In the genomic region with DNA sequence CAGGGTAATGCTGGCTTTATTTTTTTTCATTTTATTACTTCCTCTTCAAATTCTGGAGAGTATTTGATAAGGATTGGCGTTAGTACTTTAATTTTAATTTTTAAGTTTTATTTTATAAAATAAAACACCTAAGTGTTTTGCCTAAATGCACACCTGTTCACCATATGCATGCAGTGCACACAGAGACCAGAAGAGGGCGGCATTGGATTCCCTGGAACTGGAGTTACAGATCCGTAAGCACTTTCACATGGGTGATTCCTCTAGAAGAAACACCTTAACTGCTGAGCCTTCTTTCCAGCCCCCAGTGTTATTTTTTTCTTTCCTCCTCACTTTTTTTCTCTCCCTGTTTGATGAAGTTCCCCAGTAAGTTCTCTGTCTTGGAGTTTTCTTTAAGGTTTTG, we compare ENCODE assay signal across 10 mouse cellular contexts. TPM values are rescaled to one million over a fixed set of nuclear protein-coding genes. Genes with fewer than 3 reads are reported as not detected.
A peak's percentile ranks its signal among the peaks of the same experiment; 100 is the strongest.
DNase-seq lines count a peak whose midpoint lies in the region; ATAC-seq lines count a peak whose summit lies in the region.
"Had no signal": no experiment of that assay in that cellular context is flagged by ENCODE, and none has a peak within 500 bp of the region (broad histone marks: within the 10 kb centered on the region; RNA-seq: fewer than 3 reads in every experiment).

No protein-coding gene starts in this region.

- no peaks in the 10 kb centered on the region for H3K36me3 ChIP-seq in kidney, embryonic 16.5 days (ENCODE audit: insufficient read depth, low read length)
- H3K36me3 ChIP-seq in embryonic facial prominence, embryonic 11.5 days (replicated peaks; ENCODE audit: control insufficient read depth, insufficient read depth, low read depth, low read length) = no peaks in the 10 kb centered on the region
- no peaks in the 10 kb centered on the region for H3K36me3 ChIP-seq in heart, embryonic 12.5 days
- H3K36me3 ChIP-seq: hindbrain, embryonic 15.5 days had no signal

- no peak overlapping the region for H3K27ac ChIP-seq in kidney, embryonic 16.5 days (ENCODE audit: low read length)
- H3K27ac ChIP-seq in embryonic facial prominence, embryonic 11.5 days (replicated peaks; ENCODE audit: low read depth, low read length) = no peak overlapping the region
- H3K27ac ChIP-seq in heart, embryonic 12.5 days (ENCODE audit: poor library complexity, severe bottlenecking) = no peak overlapping the region
- H3K27ac ChIP-seq: hindbrain, embryonic 15.5 days had no signal

- no peaks in the 10 kb centered on the region for H3K27me3 ChIP-seq in kidney, embryonic 16.5 days (ENCODE audit: insufficient read depth, low read length)
- no peaks in the 10 kb centered on the region for H3K27me3 ChIP-seq in embryonic facial prominence, embryonic 11.5 days (ENCODE audit: control insufficient read depth, insufficient read depth, low read length)
- H3K27me3 ChIP-seq in heart, embryonic 12.5 days (replicated peaks) = no peaks in the 10 kb centered on the region
- H3K27me3 ChIP-seq: hindbrain, embryonic 15.5 days had no signal

- no peak overlapping the region for H3K4me2 ChIP-seq in kidney, embryonic 16.5 days (replicated peaks; ENCODE audit: low read depth, low read length)
- H3K4me2 ChIP-seq in embryonic facial prominence, embryonic 11.5 days (ENCODE audit: low read depth, low read length) = no peak overlapping the region
- no peak overlapping the region for H3K4me2 ChIP-seq in heart, embryonic 12.5 days
- H3K4me2 ChIP-seq: hindbrain, embryonic 15.5 days had no signal

- H3K9me3 ChIP-seq in kidney, embryonic 16.5 days (ENCODE audit: low read length) = no peaks in the 10 kb centered on the region
- no peaks in the 10 kb centered on the region for H3K9me3 ChIP-seq in embryonic facial prominence, embryonic 11.5 days (replicated peaks; ENCODE audit: control insufficient read depth, low read length)
- H3K9me3 ChIP-seq in heart, embryonic 12.5 days (replicated peaks) = no peaks in the 10 kb centered on the region
- H3K9me3 ChIP-seq: hindbrain, embryonic 15.5 days had no signal

- ATAC-seq in kidney, embryonic 16.5 days (ENCODE audit: low FRiP score, low TSS enrichment) = no peak
- no peak for ATAC-seq in embryonic facial prominence, embryonic 11.5 days (replicated peaks; ENCODE audit: insufficient number of reproducible peaks, low FRiP score, low TSS enrichment, low read depth)
- no peak for ATAC-seq in heart, embryonic 12.5 days (ENCODE audit: insufficient number of reproducible peaks, low FRiP score)

- no peak overlapping the region for H3K4me3 ChIP-seq in kidney, embryonic 16.5 days (ENCODE audit: low read length)
- no peak overlapping the region for H3K4me3 ChIP-seq in embryonic facial prominence, embryonic 11.5 days (ENCODE audit: low read depth, low read length)
- H3K4me3 ChIP-seq in heart, embryonic 12.5 days = no peak overlapping the region
- H3K4me3 ChIP-seq: hindbrain, embryonic 15.5 days had no signal

- H3K4me1 ChIP-seq in kidney, embryonic 16.5 days (ENCODE audit: insufficient read depth, low read length) = no peaks in the 10 kb centered on the region
- no peaks in the 10 kb centered on the region for H3K4me1 ChIP-seq in embryonic facial prominence, embryonic 11.5 days (ENCODE audit: control insufficient read depth, insufficient read depth, low read length)
- H3K4me1 ChIP-seq in heart, embryonic 12.5 days (replicated peaks) = no peaks in the 10 kb centered on the region
- H3K4me1 ChIP-seq: hindbrain, embryonic 15.5 days had no signal

- DNase-seq in kidney, adult 11 months = peak; percentile 11
- peak; percentile 6 to 28 for DNase-seq in urinary bladder, postnatal 36 days (ENCODE audit: low spot score in 2 of 2)
- no peak for DNase-seq in urinary bladder, adult 2 months (ENCODE audit: low spot score)
- DNase-seq in embryonic facial prominence, embryonic 11.5 days (ENCODE audit: low spot score) = peak; percentile 5
- no peak for DNase-seq in yolk sac, embryonic 10.5 days (ENCODE audit: low spot score)
- DNase-seq in cerebellum, adult 8-10 months = no peak

- WGBS in kidney, embryonic 16.5 days = 23% methylated on average over 3 of the region's 3 CpGs
- 16% methylated on average over 3 of the region's 3 CpGs for WGBS in embryonic facial prominence, embryonic 11.5 days
- 16% methylated on average over 3 of the region's 3 CpGs for WGBS in heart, embryonic 12.5 days

- no peak overlapping the region for H3K9ac ChIP-seq in kidney, embryonic 16.5 days (replicated peaks; ENCODE audit: low read length)
- no peak overlapping the region for H3K9ac ChIP-seq in embryonic facial prominence, embryonic 11.5 days (replicated peaks; ENCODE audit: low read length)
- no peak overlapping the region for H3K9ac ChIP-seq in heart, embryonic 12.5 days
- H3K9ac ChIP-seq: hindbrain, embryonic 15.5 days had no signal

RNA-seq across cellular contexts. Expression of a gene that starts 9.7 kb away (rescaled TPM):
- not detected in 2 replicates for polyA plus RNA-seq in kidney, embryonic 16.5 days (2015; fragmentation: Nextera tagmentation; extraction: Ambion mirVana)
- not detected in 2 replicates for polyA plus RNA-seq in urinary bladder, adult 2 months (2012; rRNA removed)
- not detected in 2 replicates for polyA plus RNA-seq in embryonic facial prominence, embryonic 11.5 days (2014; fragmentation: Nextera tagmentation; extraction: Ambion mirVana)
- polyA plus RNA-seq in heart, embryonic 12.5 days (2016; fragmentation: Nextera tagmentation; extraction: Ambion mirVana) = not detected in 2 replicates
- polyA plus RNA-seq: hindbrain, embryonic 15.5 days; lung, embryonic 16.5 days had no signal

RNA-seq across cellular contexts. Expression of a gene that starts 20.6 kb away (rescaled TPM):
- 0.21 and 0.36 TPM in 2 replicates for polyA plus RNA-seq in kidney, embryonic 16.5 days (2015; fragmentation: Nextera tagmentation; extraction: Ambion mirVana)
- 0.40 and 0.49 TPM in 2 replicates for polyA plus RNA-seq in urinary bladder, adult 2 months (2012; rRNA removed)
- not detected in 2 replicates for polyA plus RNA-seq in embryonic facial prominence, embryonic 11.5 days (2014; fragmentation: Nextera tagmentation; extraction: Ambion mirVana)
- 0.06 and 0.12 TPM in 2 replicates for polyA plus RNA-seq in heart, embryonic 12.5 days (2016; fragmentation: Nextera tagmentation; extraction: Ambion mirVana)
- polyA plus RNA-seq: hindbrain, embryonic 15.5 days had no signal

RNA-seq across cellular contexts. Expression of a gene that starts 24.2 kb away (rescaled TPM):
- not detected in 2 replicates for polyA plus RNA-seq in kidney, embryonic 16.5 days (2015; fragmentation: Nextera tagmentation; extraction: Ambion mirVana)
- not detected in 2 replicates for polyA plus RNA-seq in urinary bladder, adult 2 months (2012; rRNA removed)
- polyA plus RNA-seq in embryonic facial prominence, embryonic 11.5 days (2014; fragmentation: Nextera tagmentation; extraction: Ambion mirVana) = not detected in 2 replicates
- not detected in 2 replicates for polyA plus RNA-seq in heart, embryonic 12.5 days (2016; fragmentation: Nextera tagmentation; extraction: Ambion mirVana)
- polyA plus RNA-seq: hindbrain, embryonic 15.5 days; lung, embryonic 16.5 days had no signal

RNA-seq across cellular contexts. Expression of a gene that starts 34.7 kb away (rescaled TPM):
- polyA plus RNA-seq in kidney, embryonic 16.5 days (2015; fragmentation: Nextera tagmentation; extraction: Ambion mirVana) = not detected in 2 replicates
- polyA plus RNA-seq in urinary bladder, adult 2 months (2012; rRNA removed) = not detected in 2 replicates
- not detected in 2 replicates for polyA plus RNA-seq in embryonic facial prominence, embryonic 11.5 days (2014; fragmentation: Nextera tagmentation; extraction: Ambion mirVana)
- not detected in 2 replicates for polyA plus RNA-seq in heart, embryonic 12.5 days (2016; fragmentation: Nextera tagmentation; extraction: Ambion mirVana)
- polyA plus RNA-seq: hindbrain, embryonic 15.5 days; lung, embryonic 16.5 days had no signal

RNA-seq across cellular contexts. Expression of a gene that starts 51.1 kb away (rescaled TPM):
- not detected in 2 replicates for polyA plus RNA-seq in kidney, embryonic 16.5 days (2015; fragmentation: Nextera tagmentation; extraction: Ambion mirVana)
- not detected in 2 replicates for polyA plus RNA-seq in urinary bladder, adult 2 months (2012; rRNA removed)
- not detected in 2 replicates for polyA plus RNA-seq in embryonic facial prominence, embryonic 11.5 days (2014; fragmentation: Nextera tagmentation; extraction: Ambion mirVana)
- polyA plus RNA-seq in heart, embryonic 12.5 days (2016; fragmentation: Nextera tagmentation; extraction: Ambion mirVana) = not detected in 2 replicates
- polyA plus RNA-seq: hindbrain, embryonic 15.5 days; lung, embryonic 16.5 days had no signal

Comparison
In these comparisons a context has a peak if more than half of its experiments do, and no peak if none do; other contexts are left out.
1. DNase-seq: peak in kidney, adult 11 months (single experiment), urinary bladder, postnatal 36 days (2 of 2) and embryonic facial prominence, embryonic 11.5 days (single experiment); none in urinary bladder, adult 2 months (single experiment), yolk sac, embryonic 10.5 days (single experiment) and cerebellum, adult 8-10 months (single experiment).